Mouse (Mus musculus) midbrain, embryonic 14.5 days (tissue): ENCODE results near the gene Oaf. TPM values are rescaled to one million over a fixed set of nuclear protein-coding genes. Genes with fewer than 3 reads are reported as not detected.

ENCODE experiments used
- ATAC-seq: fragments of 200-750 bp; cut with Nextera tagmentation; 2 replicates; pipeline ENCODE4 v1.8.0; 2017; ENCODE audit warnings: moderate number of reproducible peaks, moderate library complexity; ENCODE audit not compliant: low FRiP score, low TSS enrichment
- DNase-seq: peaks from one replicate; pipeline ENCODE4 v3.0.0-alpha.2; 2015
- H3K27ac ChIP-seq: fragments of 300-500 bp; sonication (generic); replicated peaks from 2 replicates; pipeline ENCODE4 v1.5.1; 2014; ENCODE audit warnings: mild to moderate bottlenecking, low read depth, low read length, moderate library complexity
- H3K27me3 ChIP-seq: fragments of 300-500 bp; sonication (generic); 2 replicates; pipeline ENCODE4 v1.6.1; 2014; ENCODE audit warnings: low read length, control low read depth, mixed read lengths; ENCODE audit not compliant: control insufficient read depth, insufficient read depth
- H3K36me3 ChIP-seq: fragments of 300-500 bp; sonication (generic); 2 replicates; pipeline ENCODE4 v1.6.1; 2014; ENCODE audit warnings: low read length, control low read depth; ENCODE audit not compliant: control insufficient read depth, insufficient read depth
- H3K4me1 ChIP-seq: fragments of 300-500 bp; sonication (generic); 2 replicates; pipeline ENCODE4 v1.6.1; 2014; ENCODE audit warnings: mild to moderate bottlenecking, antibody characterized with exemption, low read length, control low read depth; ENCODE audit not compliant: control insufficient read depth, insufficient read depth
- H3K4me2 ChIP-seq: fragments of 300-500 bp; sonication (generic); 2 replicates; pipeline ENCODE4 v1.6.1; 2014; ENCODE audit warnings: mild to moderate bottlenecking, low read length, moderate library complexity
- H3K4me3 ChIP-seq: fragments of 300-500 bp; sonication (generic); replicated peaks from 2 replicates; pipeline ENCODE4 v1.5.1; 2014; ENCODE audit warnings: low read depth, low read length
- H3K9ac ChIP-seq: fragments of 300-500 bp; sonication (generic); replicated peaks from 2 replicates; pipeline ENCODE4 v1.6.1; 2014; ENCODE audit warnings: mild to moderate bottlenecking, low read length, moderate library complexity
- H3K9me3 ChIP-seq: fragments of 300-500 bp; sonication (generic); 2 replicates; pipeline ENCODE4 v1.6.1; 2016; ENCODE audit warnings: low read length, control low read depth, mixed read lengths; ENCODE audit not compliant: control insufficient read depth
- WGBS: fragments of 180-500 bp; shearing (Covaris S2); extraction: QIAGEN DNeasy Blood & Tissue Kit; methylation state at CpG from one replicate; pipeline ENCODE4 v1.1.7; 2014; 5-methylcytosine and 5-hydroxymethylcytosine counted together
- polyA plus RNA-seq: library from polyadenylated mRNA; unstranded; fragments of >200 nt; fragmentation: Nextera tagmentation; extraction: Ambion mirVana; gene quantifications from 2 replicates; pipeline ENCODE4 v1.2.1, GENCODE M21; 2014

The Oaf gene
- polyA plus RNA-seq, 1 experiment from 2014 or later, result 7.9 TPM

DNA sequence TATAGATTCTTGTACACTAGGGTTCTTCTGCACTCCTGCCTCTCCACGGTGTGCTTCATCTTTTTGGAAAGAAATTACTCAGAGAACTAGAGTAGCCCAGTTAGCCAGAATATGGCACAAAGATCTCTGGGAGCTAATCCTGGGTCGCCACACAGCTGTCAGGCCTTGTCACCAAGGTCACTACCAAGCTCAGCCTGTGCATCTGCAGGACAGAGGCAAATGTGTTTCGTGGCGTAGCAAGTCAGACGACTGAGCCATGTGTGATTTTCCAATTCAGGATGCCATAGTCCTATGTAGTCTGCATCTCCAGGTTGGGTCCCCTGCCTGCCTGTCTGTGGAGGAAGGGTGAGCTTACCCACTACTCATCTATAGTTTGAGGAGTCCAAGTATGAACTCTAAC lies 6.7 kb downstream of the Oaf start:
- no peak overlapping the region for H3K27ac ChIP-seq
- H3K4me2 ChIP-seq, result no peak overlapping the region
- DNase-seq (no peak), ATAC-seq (no peak)
- no peaks in the 10 kb centered on the region for H3K36me3 ChIP-seq
- no peaks in the 10 kb centered on the region for H3K4me1 ChIP-seq
- no peak overlapping the region for H3K4me3 ChIP-seq
- H3K9ac ChIP-seq, result no peak overlapping the region
- WGBS, result 69% methylated on average over 5 of the region's 5 CpGs
- H3K27me3 ChIP-seq, result peaks cover 10% of the 10 kb centered on the region; the same call in 1 of the 2 replicates
- no peaks in the 10 kb centered on the region for H3K9me3 ChIP-seq

DNA sequence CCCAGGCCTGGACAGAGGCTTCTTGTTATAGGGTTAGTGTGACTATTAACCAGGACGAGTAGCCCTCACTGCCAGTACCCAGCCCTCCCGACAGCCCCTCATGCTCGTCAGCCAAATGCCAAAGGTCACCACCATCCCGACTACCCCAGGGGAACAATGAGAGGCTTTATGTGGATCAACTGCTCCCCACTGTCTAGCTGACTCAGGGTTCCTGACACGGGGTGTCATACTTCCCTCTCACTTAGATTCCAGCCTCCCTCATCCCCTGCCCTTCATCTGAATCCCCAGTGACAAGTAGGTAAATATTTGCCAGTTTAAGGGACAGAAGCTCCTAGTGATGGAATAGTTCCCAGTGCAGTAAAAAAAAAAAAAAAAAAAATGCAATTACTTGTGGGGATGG lies 7.4 kb downstream of the Oaf start:
- Histone ChIP-seq H3K4me3 (no peak overlapping the region), H3K4me1 (no peaks in the 10 kb centered on the region), H3K36me3 (no peaks in the 10 kb centered on the region), H3K27me3 (peaks cover 3% of the 10 kb centered on the region; the same call in 1 of the 2 replicates), H3K9me3 (no peaks in the 10 kb centered on the region), H3K9ac (no peak overlapping the region), H3K27ac (no peak overlapping the region), H3K4me2 (no peak overlapping the region)
- WGBS, result 14% methylated on average over 5 of the region's 5 CpGs
- ATAC-seq (no peak), DNase-seq (no peak)

DNA sequence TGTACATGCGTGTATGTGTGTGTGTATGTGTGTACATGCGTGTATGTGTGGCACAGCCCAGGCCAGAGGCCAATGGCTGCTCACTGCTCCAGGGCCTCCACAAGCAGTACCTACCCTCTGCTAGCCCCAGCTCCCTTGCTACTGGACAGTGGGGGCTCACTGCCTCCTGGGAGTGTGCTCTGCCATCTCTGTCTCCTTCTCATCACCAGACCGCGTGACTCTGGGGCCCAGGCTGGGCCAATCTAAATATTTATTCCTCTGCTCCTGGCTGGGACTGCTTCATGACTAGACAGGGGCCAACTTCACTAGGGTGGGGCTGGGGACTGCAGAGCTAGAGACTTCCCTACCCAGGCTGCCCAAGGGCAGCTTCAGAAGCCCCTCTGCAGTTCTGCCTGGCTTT lies 7.9 kb downstream of the Oaf start:
- ATAC-seq (no peak), DNase-seq (no peak)
- Histone ChIP-seq H3K4me1 (no peaks in the 10 kb centered on the region), H3K9ac (no peak overlapping the region), H3K27me3 (no peaks in the 10 kb centered on the region), H3K4me2 (no peak overlapping the region), H3K4me3 (no peak overlapping the region), H3K36me3 (no peaks in the 10 kb centered on the region), H3K9me3 (no peaks in the 10 kb centered on the region), H3K27ac (no peak overlapping the region)
- 67% methylated on average over 4 of the region's 4 CpGs for WGBS

DNA sequence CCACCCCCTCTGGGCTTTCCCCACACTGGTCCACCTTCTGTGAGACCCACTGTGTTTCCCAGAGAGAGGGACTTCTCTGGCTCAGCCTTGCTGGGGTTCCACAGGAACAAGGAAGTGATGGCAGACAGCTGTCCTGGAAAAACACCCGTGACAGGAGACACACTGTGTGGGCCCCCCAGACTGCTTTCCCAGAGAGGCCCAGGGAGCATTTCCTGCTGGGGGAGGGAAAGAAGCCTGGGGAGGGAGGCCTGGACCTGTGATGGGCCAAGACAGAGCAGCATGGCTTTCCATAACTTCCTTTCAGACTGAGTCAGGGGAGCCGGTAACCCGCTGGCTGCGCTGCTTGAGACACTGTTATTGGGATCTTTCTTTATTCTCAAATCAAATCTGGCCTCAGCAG lies 8.8 kb downstream of the Oaf start:
- H3K36me3 ChIP-seq, result no peaks in the 10 kb centered on the region
- DNase-seq, result no peak
- H3K4me3 ChIP-seq, result no peak overlapping the region
- no peak for ATAC-seq
- H3K27ac ChIP-seq, result 0 out of 2 replicates have a peak overlapping the region, but pooled peaks have one; percentile 13
- 70% methylated on average over 4 of the region's 4 CpGs for WGBS
- H3K4me2 ChIP-seq, result no peak overlapping the region
- no peaks in the 10 kb centered on the region for H3K27me3 ChIP-seq
- H3K4me1 ChIP-seq, result no peaks in the 10 kb centered on the region
- H3K9ac ChIP-seq, result no peak overlapping the region
- no peaks in the 10 kb centered on the region for H3K9me3 ChIP-seq

DNA sequence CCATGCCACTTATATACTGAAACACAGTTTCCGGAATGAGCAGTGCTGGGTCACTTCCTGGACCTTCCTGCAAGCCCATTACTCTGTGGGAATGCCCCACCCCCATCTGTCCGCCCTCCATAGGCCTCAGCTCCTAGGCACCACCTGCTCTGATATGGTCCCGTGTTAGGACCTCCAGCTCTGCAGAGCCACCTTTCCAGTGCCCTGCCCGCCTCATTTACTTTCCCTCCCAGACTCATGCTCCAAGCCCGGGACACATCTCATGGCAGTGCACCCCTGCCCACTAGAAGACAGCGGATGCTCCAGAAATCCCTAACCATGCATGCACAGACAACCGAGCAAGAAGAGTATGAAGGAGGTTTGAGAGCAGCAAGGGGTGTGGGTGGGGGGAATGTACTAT lies 9.7 kb downstream of the Oaf start:
- WGBS, result 91% methylated on average over 7 of the region's 7 CpGs
- no peaks in the 10 kb centered on the region for H3K27me3 ChIP-seq
- no peaks in the 10 kb centered on the region for H3K36me3 ChIP-seq
- no peak overlapping the region for H3K4me2 ChIP-seq
- no peaks in the 10 kb centered on the region for H3K9me3 ChIP-seq
- no peak overlapping the region for H3K4me3 ChIP-seq
- no peak overlapping the region for H3K9ac ChIP-seq
- no peak overlapping the region for H3K27ac ChIP-seq
- no peak for ATAC-seq
- H3K4me1 ChIP-seq, result no peaks in the 10 kb centered on the region
- DNase-seq, result no peak

DNA sequence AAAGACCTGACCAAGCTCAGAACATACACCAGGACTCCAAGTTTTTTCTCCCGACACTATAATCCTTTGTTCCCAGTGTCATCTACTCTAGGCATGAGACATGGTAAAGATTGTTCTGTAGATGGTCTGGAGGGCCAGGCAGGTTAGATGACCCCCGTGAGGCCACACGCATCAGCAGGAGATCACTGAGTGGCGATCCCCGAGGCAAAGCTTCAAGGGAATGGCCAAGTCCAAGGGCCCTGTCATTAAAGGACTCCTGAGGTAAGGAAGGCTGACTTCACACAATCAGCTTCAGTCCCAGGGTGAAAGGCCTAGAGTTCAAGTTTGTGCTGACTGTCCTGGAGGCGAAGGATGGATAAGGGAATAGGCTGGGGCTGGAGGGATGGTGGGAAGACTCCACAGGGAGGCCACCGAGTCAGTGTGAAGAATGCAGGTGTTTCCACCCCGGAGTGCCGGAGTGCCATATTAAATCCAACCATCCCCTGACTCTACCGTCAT lies 10.3 kb downstream of the Oaf start:
- Histone ChIP-seq H3K9me3 (no peaks in the 10 kb centered on the region), H3K4me3 (no peak overlapping the region), H3K36me3 (no peaks in the 10 kb centered on the region), H3K27me3 (no peaks in the 10 kb centered on the region), H3K9ac (no peak overlapping the region), H3K27ac (no peak overlapping the region), H3K4me1 (no peaks in the 10 kb centered on the region), H3K4me2 (no peak overlapping the region)
- ATAC-seq (no peak), DNase-seq (no peak)
- 93% methylated on average over 10 of the region's 10 CpGs for WGBS

DNA sequence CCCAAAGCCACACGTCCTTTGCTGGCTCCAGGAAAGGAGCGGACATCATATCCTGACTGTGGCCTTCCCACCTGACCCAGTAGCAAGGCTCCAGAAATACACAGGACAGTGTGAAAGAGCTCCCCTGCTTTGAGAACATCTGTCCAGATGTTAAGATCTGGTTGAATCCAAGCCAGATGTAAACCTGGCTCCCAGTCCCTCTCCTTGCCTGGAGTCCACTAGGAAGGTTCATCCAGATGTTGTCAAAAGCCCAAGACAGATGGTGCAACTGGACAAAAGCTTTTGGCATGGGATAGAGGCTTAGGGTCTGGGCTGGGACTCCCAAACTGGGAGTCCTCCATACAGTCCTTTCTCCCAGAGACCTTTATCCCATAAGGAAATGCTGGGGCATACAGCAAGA lies 11.0 kb downstream of the Oaf start:
- Histone ChIP-seq H3K9ac (no peak overlapping the region), H3K4me2 (no peak overlapping the region), H3K4me3 (no peak overlapping the region), H3K27me3 (no peaks in the 10 kb centered on the region), H3K36me3 (no peaks in the 10 kb centered on the region), H3K4me1 (no peaks in the 10 kb centered on the region), H3K27ac (no peak overlapping the region), H3K9me3 (no peaks in the 10 kb centered on the region)
- WGBS, result 94% methylated on average over 2 of the region's 2 CpGs
- DNase-seq (no peak), ATAC-seq (no peak)

DNA sequence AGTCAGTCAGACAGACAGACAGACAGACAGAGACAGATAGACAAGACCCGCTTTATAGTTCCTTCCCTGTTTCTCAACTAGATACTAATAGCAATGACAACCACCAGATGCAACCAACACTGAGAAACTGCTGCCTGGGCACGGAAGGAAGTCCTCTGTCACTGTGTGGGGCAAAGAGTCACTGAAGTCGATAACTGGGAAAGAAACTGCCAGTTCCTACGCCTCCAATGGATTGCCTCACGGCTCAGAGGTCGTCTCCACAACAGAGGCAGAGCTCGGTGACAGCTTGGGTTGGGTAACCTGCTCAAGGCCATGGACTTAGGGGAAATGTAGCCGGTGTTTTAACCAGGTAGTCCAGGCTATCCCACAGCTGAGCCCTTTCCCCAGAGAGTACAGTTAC lies 12.1 kb downstream of the Oaf start:
- H3K4me3 ChIP-seq, result no peak overlapping the region
- H3K4me2 ChIP-seq, result no peak overlapping the region
- DNase-seq, result no peak
- 88% methylated on average over 8 of the region's 8 CpGs for WGBS
- no peak for ATAC-seq
- H3K36me3 ChIP-seq, result no peaks in the 10 kb centered on the region
- H3K27me3 ChIP-seq, result no peaks in the 10 kb centered on the region
- no peak overlapping the region for H3K9ac ChIP-seq
- no peak overlapping the region for H3K27ac ChIP-seq
- no peaks in the 10 kb centered on the region for H3K9me3 ChIP-seq
- H3K4me1 ChIP-seq, result no peaks in the 10 kb centered on the region

DNA sequence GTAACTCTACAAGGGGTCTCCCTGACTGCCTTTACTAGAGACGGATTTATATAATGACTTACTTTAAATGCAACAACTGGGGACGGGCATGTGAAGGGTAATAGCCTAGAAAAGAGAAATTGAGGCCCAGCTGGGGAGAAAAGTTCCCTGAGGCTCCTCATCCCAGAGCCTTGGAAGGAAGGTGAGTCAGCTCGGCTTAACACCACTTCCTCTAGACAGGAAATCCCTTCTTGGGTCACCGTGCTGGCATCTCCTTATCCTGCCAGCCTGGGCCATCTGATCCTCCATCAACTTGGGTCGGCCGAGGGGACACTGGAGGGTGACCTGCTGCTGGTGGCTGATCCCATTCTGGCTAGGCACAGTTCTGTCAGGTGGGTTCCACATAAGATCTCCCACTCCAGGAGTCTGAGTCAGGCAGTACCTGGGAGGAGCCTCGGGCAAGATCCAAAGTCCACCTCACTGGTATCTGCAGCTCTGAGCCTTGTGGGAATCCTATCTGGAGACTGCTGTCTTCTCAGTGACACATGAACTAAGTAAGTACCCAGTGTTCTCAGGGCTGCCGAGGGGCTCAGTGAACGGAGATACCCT lies 13.0 kb downstream of the Oaf start:
- H3K27me3 ChIP-seq, result no peaks in the 10 kb centered on the region
- H3K4me3 ChIP-seq, result no peak overlapping the region
- H3K9me3 ChIP-seq, result no peaks in the 10 kb centered on the region
- H3K4me1 ChIP-seq, result no peaks in the 10 kb centered on the region
- H3K27ac ChIP-seq, result no peak overlapping the region
- no peak overlapping the region for H3K4me2 ChIP-seq
- DNase-seq, result no peak
- ATAC-seq, result no peak
- 83% methylated on average over 9 of the region's 9 CpGs for WGBS
- H3K9ac ChIP-seq, result no peak overlapping the region
- no peaks in the 10 kb centered on the region for H3K36me3 ChIP-seq
